Mouse (Mus musculus): ENCODE measurements around the gene Sipa1l3. TPM values are rescaled to one million over a fixed set of nuclear protein-coding genes. Genes with fewer than 3 reads are reported as not detected.

Sipa1l3 gene
- polyA plus RNA-seq, 1 experiment from 2014 or later = 26.6 TPM

DNA sequence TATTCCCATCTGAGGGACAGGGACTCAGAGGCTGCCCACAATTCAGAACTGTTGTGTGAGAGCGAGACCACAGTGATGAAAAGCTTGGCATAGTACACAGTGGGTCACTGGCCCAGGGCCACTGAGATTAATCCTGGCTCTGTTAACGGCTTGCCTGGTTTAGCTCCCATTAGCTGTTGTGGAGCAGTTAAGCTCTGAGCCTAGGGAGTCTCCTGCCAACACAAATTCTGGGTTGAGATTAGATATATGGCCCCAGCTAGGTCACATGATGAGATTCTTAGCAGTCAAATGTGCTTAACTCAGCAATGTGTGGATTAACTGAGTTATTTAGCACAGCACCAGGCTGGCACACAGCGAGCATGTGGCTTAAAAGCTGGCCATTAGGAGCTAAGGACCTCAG lies 121.0 kb downstream of the Sipa1l3 start:
- whole genome bisulfite sequencing = 58% methylated on average over 3 of the region's 3 CpGs
- Histone ChIP-seq H3K4me2 (replicated peaks) (no peak overlapping the region), H3K27ac (no peak overlapping the region), H3K9ac (no peak overlapping the region), H3K27me3 (replicated peaks) (no peaks in the 10 kb centered on the region), H3K4me3 (replicated peaks) (no peak overlapping the region), H3K4me1 (replicated peaks) (0 out of 2 replicates have a peak, but pooled peaks cover 3% of the 10 kb centered on the region), H3K36me3 (peaks cover 44% of the 10 kb centered on the region), H3K9me3 (no peaks in the 10 kb centered on the region)
- ATAC-seq = no peak

GRCm38 (mm10) chr7:29396943-29397340 lies 121.5 kb downstream of the Sipa1l3 start:
- H3K36me3 ChIP-seq = peaks cover 44% of the 10 kb centered on the region
- no peak overlapping the region for H3K4me2 ChIP-seq (replicated peaks)
- ATAC-seq = no peak
- H3K4me1 ChIP-seq (replicated peaks) = 0 out of 2 replicates have a peak, but pooled peaks cover 8% of the 10 kb centered on the region
- no peak overlapping the region for H3K27ac ChIP-seq
- no peak overlapping the region for H3K4me3 ChIP-seq (replicated peaks)
- H3K9me3 ChIP-seq = no peaks in the 10 kb centered on the region
- no peaks in the 10 kb centered on the region for H3K27me3 ChIP-seq (replicated peaks)
- WGBS = 91% methylated on average over 16 of the region's 16 CpGs
- no peak overlapping the region for H3K9ac ChIP-seq

- Histone ChIP-seq H3K4me3 (replicated peaks) (no peak overlapping the region), H3K27ac (no peak overlapping the region), H3K9me3 (no peaks in the 10 kb centered on the region), H3K4me1 (replicated peaks) (0 out of 2 replicates have a peak, but pooled peaks cover 11% of the 10 kb centered on the region), H3K27me3 (replicated peaks) (no peaks in the 10 kb centered on the region), H3K4me2 (replicated peaks) (no peak overlapping the region), H3K9ac (no peak overlapping the region), H3K36me3 (peaks cover 44% of the 10 kb centered on the region)
- 85% methylated on average over 12 of the region's 12 CpGs for WGBS
- ATAC-seq = no peak
Measured at GRCm38 (mm10) chr7:29396216-29396942, 122.1 kb downstream of the Sipa1l3 start.

- Histone ChIP-seq H3K36me3 (peaks cover 44% of the 10 kb centered on the region), H3K4me2 (replicated peaks) (no peak overlapping the region), H3K27me3 (replicated peaks) (no peaks in the 10 kb centered on the region), H3K9ac (no peak overlapping the region), H3K27ac (no peak overlapping the region), H3K4me1 (replicated peaks) (0 out of 2 replicates have a peak, but pooled peaks cover 11% of the 10 kb centered on the region), H3K9me3 (no peaks in the 10 kb centered on the region), H3K4me3 (replicated peaks) (no peak overlapping the region)
- ATAC-seq = no peak
- 83% methylated on average over 4 of the region's 4 CpGs for WGBS
Measured at GRCm38 (mm10) chr7:29395179-29395578, 123.3 kb downstream of the Sipa1l3 start.

- Histone ChIP-seq H3K9me3 (no peaks in the 10 kb centered on the region), H3K4me3 (replicated peaks) (no peak overlapping the region), H3K4me2 (replicated peaks) (no peak overlapping the region), H3K9ac (no peak overlapping the region), H3K27ac (0 out of 2 replicates have a peak overlapping the region, but pooled peaks have one; percentile 27), H3K36me3 (peaks cover 30% of the 10 kb centered on the region), H3K4me1 (replicated peaks) (0 out of 2 replicates have a peak, but pooled peaks cover 11% of the 10 kb centered on the region), H3K27me3 (replicated peaks) (no peaks in the 10 kb centered on the region)
- no peak for ATAC-seq
- WGBS = 96% methylated on average over 10 of the region's 10 CpGs
Measured at GRCm38 (mm10) chr7:29393292-29393691, 125.1 kb downstream of the Sipa1l3 start.

- peaks cover 28% of the 10 kb centered on the region for H3K36me3 ChIP-seq
- H3K9me3 ChIP-seq = no peaks in the 10 kb centered on the region
- H3K27me3 ChIP-seq (replicated peaks) = no peaks in the 10 kb centered on the region
- ATAC-seq = peak; percentile 29; the same call in 1 of the 2 replicates
- 0 out of 2 replicates have a peak, but pooled peaks cover 11% of the 10 kb centered on the region for H3K4me1 ChIP-seq (replicated peaks)
- H3K4me3 ChIP-seq (replicated peaks) = no peak overlapping the region
- no peak overlapping the region for H3K9ac ChIP-seq
- 56% methylated on average over 3 of the region's 3 CpGs for WGBS
- no peak overlapping the region for H3K4me2 ChIP-seq (replicated peaks)
- H3K27ac ChIP-seq = no peak overlapping the region
Measured at GRCm38 (mm10) chr7:29392805-29393204, 125.6 kb downstream of the Sipa1l3 start.

DNA sequence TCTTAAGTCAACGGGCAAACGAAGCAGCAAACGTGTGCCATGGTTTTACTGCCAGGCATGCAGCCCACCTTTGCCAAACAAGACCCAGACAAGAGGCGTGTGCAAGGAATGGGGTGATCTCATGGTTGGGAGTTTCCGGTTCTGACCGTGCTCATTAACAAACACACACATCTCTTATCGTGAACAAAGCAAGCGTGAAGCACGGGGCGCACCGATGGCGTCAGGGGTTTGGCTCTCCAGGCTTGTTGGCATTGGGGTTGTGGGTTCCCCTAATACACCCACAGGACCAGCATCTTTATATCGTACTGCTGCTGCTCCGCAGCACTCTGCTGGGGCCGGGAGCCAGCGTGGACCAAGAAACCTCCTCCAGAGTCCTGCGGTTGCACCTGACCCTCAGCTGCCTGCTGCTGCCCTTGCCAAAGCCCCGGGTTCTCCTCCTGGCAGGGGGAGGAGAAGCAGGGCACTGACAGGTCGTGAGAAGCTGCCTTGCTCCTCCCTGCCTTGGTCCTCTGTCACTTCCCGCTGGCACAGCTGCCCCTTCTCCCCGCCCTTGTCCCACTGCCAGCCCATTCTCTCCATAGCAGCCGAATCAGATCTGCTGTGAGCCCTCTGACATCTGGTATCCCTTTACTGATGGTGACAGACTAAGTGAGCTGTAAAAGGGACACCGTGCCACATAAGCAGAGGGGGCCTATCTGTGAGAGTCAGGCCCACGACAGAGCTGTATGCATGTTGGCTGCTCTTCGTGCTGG lies 126.5 kb downstream of the Sipa1l3 start:
- Histone ChIP-seq H3K9ac (no peak overlapping the region), H3K36me3 (peaks cover 27% of the 10 kb centered on the region), H3K4me1 (replicated peaks) (0 out of 2 replicates have a peak, but pooled peaks cover 11% of the 10 kb centered on the region), H3K27me3 (replicated peaks) (no peaks in the 10 kb centered on the region), H3K27ac (peak overlapping the region; percentile 27; the same call in 1 of the 2 replicates), H3K4me3 (replicated peaks) (no peak overlapping the region), H3K4me2 (replicated peaks) (no peak overlapping the region), H3K9me3 (no peaks in the 10 kb centered on the region)
- 75% methylated on average over 25 of the region's 25 CpGs for WGBS
- no peak for ATAC-seq

DNA sequence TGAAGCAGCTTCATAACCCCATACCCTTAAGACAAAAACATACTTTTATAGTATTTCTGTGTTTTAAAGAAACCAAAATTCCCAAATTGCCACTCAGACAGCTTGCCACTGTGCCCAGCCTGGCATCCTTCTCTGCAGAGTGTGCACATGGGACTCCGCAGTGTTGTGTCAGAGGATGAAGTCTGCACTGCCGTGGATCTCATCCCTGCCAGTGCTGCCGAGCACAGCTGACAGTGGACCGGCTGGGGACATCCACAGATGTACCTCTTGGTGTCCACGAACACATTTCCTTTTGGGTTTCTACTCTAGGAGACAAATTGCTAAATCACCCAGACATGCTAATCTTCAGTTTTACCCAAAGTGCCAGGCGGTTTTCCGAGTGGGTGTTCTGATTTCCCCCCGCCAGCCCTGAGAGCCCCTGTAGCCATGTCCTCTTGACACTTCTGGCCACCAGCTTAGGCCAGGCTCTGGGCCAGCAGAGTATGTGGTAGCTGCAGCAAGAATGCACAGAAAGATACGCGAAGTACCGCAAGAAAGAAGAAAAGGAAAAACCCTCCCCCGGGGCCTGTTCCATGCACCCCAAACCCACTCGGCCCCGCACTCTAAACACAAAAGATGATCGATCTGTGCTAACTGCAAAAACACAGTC lies 127.2 kb downstream of the Sipa1l3 start:
- no peak overlapping the region for H3K4me2 ChIP-seq (replicated peaks)
- peaks cover 25% of the 10 kb centered on the region for H3K36me3 ChIP-seq
- H3K27me3 ChIP-seq (replicated peaks) = no peaks in the 10 kb centered on the region
- H3K27ac ChIP-seq = no peak overlapping the region
- WGBS = 85% methylated on average over 15 of the region's 15 CpGs
- no peak overlapping the region for H3K4me3 ChIP-seq (replicated peaks)
- H3K9ac ChIP-seq = no peak overlapping the region
- H3K9me3 ChIP-seq = no peaks in the 10 kb centered on the region
- no peak for ATAC-seq
- 0 out of 2 replicates have a peak, but pooled peaks cover 11% of the 10 kb centered on the region for H3K4me1 ChIP-seq (replicated peaks)

- H3K4me3 ChIP-seq (replicated peaks) = no peak overlapping the region
- H3K4me1 ChIP-seq (replicated peaks) = 0 out of 2 replicates have a peak, but pooled peaks cover 11% of the 10 kb centered on the region
- no peaks in the 10 kb centered on the region for H3K9me3 ChIP-seq
- WGBS = 75% methylated on average over 10 of the region's 10 CpGs
- no peaks in the 10 kb centered on the region for H3K27me3 ChIP-seq (replicated peaks)
- no peak overlapping the region for H3K9ac ChIP-seq
- no peak overlapping the region for H3K27ac ChIP-seq
- no peak for ATAC-seq
- H3K36me3 ChIP-seq = peaks cover 29% of the 10 kb centered on the region
- H3K4me2 ChIP-seq (replicated peaks) = no peak overlapping the region
Measured at GRCm38 (mm10) chr7:29390234-29390633, 128.2 kb downstream of the Sipa1l3 start.

DNA sequence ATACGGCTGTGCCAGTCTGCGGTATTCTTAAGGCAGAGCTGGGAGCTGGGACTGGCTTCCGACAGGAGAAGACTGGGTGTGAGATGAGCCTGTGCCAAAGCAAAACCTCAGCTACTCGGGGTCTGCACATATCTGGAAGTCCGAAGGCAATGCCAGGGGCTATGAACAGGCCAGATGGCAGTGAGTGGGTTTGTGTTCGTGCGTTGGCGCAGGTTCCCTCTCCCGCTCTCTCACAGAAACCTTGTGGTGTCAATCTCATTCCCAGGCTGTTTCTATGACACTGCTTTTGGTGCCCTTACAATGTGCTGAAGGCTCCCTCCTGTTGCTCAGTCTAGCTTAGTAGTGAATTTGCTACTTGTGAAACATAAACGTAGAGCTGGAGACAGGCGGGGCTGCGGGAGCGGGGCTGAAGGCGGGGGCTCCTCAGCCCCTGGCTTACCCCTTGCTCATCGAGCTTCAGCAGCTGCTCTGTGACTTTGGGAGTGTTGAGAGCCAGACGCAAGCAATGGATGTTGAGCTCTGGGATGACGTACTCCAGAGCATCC lies 130.8 kb downstream of the Sipa1l3 start:
- Histone ChIP-seq H3K9ac (no peak overlapping the region), H3K4me3 (replicated peaks) (no peak overlapping the region), H3K4me1 (replicated peaks) (0 out of 2 replicates have a peak, but pooled peaks cover 8% of the 10 kb centered on the region), H3K36me3 (peaks cover 18% of the 10 kb centered on the region), H3K9me3 (no peaks in the 10 kb centered on the region), H3K27me3 (replicated peaks) (no peaks in the 10 kb centered on the region), H3K4me2 (replicated peaks) (no peak overlapping the region), H3K27ac (0 out of 2 replicates have a peak overlapping the region, but pooled peaks have one; percentile 40)
- 61% methylated on average over 17 of the region's 17 CpGs for WGBS
- 0 out of 2 replicates have a peak, but pooled peaks have one; percentile 21 for ATAC-seq

- H3K4me1 ChIP-seq (replicated peaks) = no peaks in the 10 kb centered on the region
- no peak overlapping the region for H3K4me3 ChIP-seq (replicated peaks)
- peaks cover 29% of the 10 kb centered on the region for H3K36me3 ChIP-seq
- no peak overlapping the region for H3K4me2 ChIP-seq (replicated peaks)
- no peaks in the 10 kb centered on the region for H3K27me3 ChIP-seq (replicated peaks)
- no peak for ATAC-seq
- no peaks in the 10 kb centered on the region for H3K9me3 ChIP-seq
- H3K9ac ChIP-seq = no peak overlapping the region
- 95% methylated on average over 13 of the region's 13 CpGs for WGBS
- no peak overlapping the region for H3K27ac ChIP-seq
Measured at GRCm38 (mm10) chr7:29386349-29386748, 132.1 kb downstream of the Sipa1l3 start.

DNA sequence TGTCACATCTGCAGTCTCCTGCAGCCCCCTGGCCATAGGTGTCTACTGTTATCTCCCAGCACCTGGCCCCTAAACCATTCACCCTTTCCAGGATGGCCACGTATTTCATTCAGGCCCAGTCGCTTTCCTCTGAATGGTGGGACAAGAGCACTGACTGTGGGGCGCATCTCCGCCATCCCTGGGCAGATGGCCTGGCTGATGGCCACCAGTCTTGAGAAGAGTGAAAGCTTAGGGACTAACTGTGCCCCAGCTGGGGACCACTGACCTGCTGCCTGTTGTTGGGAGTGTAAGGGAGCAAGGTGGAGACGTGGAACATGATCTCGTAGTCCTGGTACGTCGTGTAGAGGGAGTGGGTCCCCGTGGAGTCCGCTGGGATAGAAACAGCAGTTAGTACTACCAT lies 132.7 kb downstream of the Sipa1l3 start:
- H3K4me1 ChIP-seq (replicated peaks) = no peaks in the 10 kb centered on the region
- ATAC-seq = no peak
- H3K9ac ChIP-seq = no peak overlapping the region
- peaks cover 32% of the 10 kb centered on the region for H3K36me3 ChIP-seq
- no peak overlapping the region for H3K4me2 ChIP-seq (replicated peaks)
- H3K27me3 ChIP-seq (replicated peaks) = no peaks in the 10 kb centered on the region
- no peak overlapping the region for H3K27ac ChIP-seq
- H3K4me3 ChIP-seq (replicated peaks) = no peak overlapping the region
- WGBS = 94% methylated on average over 10 of the region's 10 CpGs
- no peaks in the 10 kb centered on the region for H3K9me3 ChIP-seq

All from intestine, embryonic 15.5 days (tissue).